Mouse (Mus musculus) embryonic facial prominence, embryonic 10.5 days (tissue): ENCODE measurements around the gene Banp. TPM values are rescaled to one million over a fixed set of nuclear protein-coding genes. Genes with fewer than 3 reads are reported as not detected.

ENCODE experiments used
- DNase-seq: peaks from one replicate; pipeline ENCODE4 v3.0.0-alpha.2; 2017; ENCODE audit warnings: low spot score
- H3K27ac ChIP-seq: fragments of 300-500 bp; sonication (generic); replicated peaks from 2 replicates; pipeline ENCODE4 v1.5.1; 2016; ENCODE audit warnings: mild to moderate bottlenecking
- H3K27me3 ChIP-seq: fragments of 300-500 bp; sonication (generic); replicated peaks from 2 replicates; pipeline ENCODE4 v1.6.1; 2016; ENCODE audit warnings: low read depth, mild to moderate bottlenecking; ENCODE audit not compliant: poor library complexity, severe bottlenecking
- H3K36me3 ChIP-seq: fragments of 300-500 bp; sonication (generic); replicated peaks from 2 replicates; pipeline ENCODE4 v1.6.1; 2016; ENCODE audit warnings: mild to moderate bottlenecking, moderate library complexity
- H3K4me1 ChIP-seq: fragments of 300-500 bp; sonication (generic); 2 replicates; pipeline ENCODE4 v1.6.1; 2016
- H3K4me3 ChIP-seq: fragments of 300-500 bp; sonication (generic); 2 replicates; pipeline ENCODE4 v1.5.1; 2016; ENCODE audit warnings: mild to moderate bottlenecking, moderate library complexity
- H3K9me3 ChIP-seq: fragments of 300-500 bp; sonication (generic); 2 replicates; pipeline ENCODE4 v1.6.1; 2016; ENCODE audit warnings: mild to moderate bottlenecking
- WGBS: fragments of 180-500 bp; shearing (Covaris S2); methylation state at CpG from one replicate; pipeline ENCODE4 v1.1.7; 2016; 5-methylcytosine and 5-hydroxymethylcytosine counted together
- polyA plus RNA-seq: library from polyadenylated mRNA; unstranded; fragments of >200 nt; fragmentation: Nextera tagmentation; extraction: Ambion mirVana; gene quantifications from 2 replicates; pipeline ENCODE4 v1.2.1, GENCODE M21; 2016

Banp gene
- polyA plus RNA-seq, 1 experiment from 2014 or later = 55.2 TPM

GRCm38 (mm10) chr8:121932026-121932667 lies 17.4 kb upstream of the Banp start:
- Histone ChIP-seq H3K9me3 (no peaks in the 10 kb centered on the region), H3K36me3 (no peaks in the 10 kb centered on the region), H3K27me3 (no peaks in the 10 kb centered on the region), H3K4me3 (no peak overlapping the region), H3K27ac (no peak overlapping the region), H3K4me1 (peaks cover 15% of the 10 kb centered on the region)
- no peak for DNase-seq
- WGBS = 77% methylated on average over 12 of the region's 12 CpGs

GRCm38 (mm10) chr8:121932668-121933520 lies 16.7 kb upstream of the Banp start:
- Histone ChIP-seq H3K27me3 (no peaks in the 10 kb centered on the region), H3K4me3 (no peak overlapping the region), H3K9me3 (no peaks in the 10 kb centered on the region), H3K4me1 (peaks cover 15% of the 10 kb centered on the region), H3K36me3 (no peaks in the 10 kb centered on the region), H3K27ac (no peak overlapping the region)
- no peak for DNase-seq
- WGBS = 84% methylated on average over 14 of the region's 14 CpGs

GRCm38 (mm10) chr8:121934506-121934905 lies 15.0 kb upstream of the Banp start:
- Histone ChIP-seq H3K27ac (no peak overlapping the region), H3K4me1 (peaks cover 15% of the 10 kb centered on the region), H3K27me3 (no peaks in the 10 kb centered on the region), H3K9me3 (no peaks in the 10 kb centered on the region), H3K4me3 (no peak overlapping the region), H3K36me3 (no peaks in the 10 kb centered on the region)
- peak; percentile 42 for DNase-seq
- WGBS = 33% methylated on average over 4 of the region's 4 CpGs

GRCm38 (mm10) chr8:121934923-121935322 lies 14.6 kb upstream of the Banp start:
- no peak overlapping the region for H3K4me3 ChIP-seq
- H3K9me3 ChIP-seq = no peaks in the 10 kb centered on the region
- peak overlapping the region; percentile 52; the same call in 1 of the 2 replicates for H3K27ac ChIP-seq
- H3K27me3 ChIP-seq = no peaks in the 10 kb centered on the region
- no peak for DNase-seq
- H3K4me1 ChIP-seq = peaks cover 15% of the 10 kb centered on the region
- H3K36me3 ChIP-seq = no peaks in the 10 kb centered on the region

DNA sequence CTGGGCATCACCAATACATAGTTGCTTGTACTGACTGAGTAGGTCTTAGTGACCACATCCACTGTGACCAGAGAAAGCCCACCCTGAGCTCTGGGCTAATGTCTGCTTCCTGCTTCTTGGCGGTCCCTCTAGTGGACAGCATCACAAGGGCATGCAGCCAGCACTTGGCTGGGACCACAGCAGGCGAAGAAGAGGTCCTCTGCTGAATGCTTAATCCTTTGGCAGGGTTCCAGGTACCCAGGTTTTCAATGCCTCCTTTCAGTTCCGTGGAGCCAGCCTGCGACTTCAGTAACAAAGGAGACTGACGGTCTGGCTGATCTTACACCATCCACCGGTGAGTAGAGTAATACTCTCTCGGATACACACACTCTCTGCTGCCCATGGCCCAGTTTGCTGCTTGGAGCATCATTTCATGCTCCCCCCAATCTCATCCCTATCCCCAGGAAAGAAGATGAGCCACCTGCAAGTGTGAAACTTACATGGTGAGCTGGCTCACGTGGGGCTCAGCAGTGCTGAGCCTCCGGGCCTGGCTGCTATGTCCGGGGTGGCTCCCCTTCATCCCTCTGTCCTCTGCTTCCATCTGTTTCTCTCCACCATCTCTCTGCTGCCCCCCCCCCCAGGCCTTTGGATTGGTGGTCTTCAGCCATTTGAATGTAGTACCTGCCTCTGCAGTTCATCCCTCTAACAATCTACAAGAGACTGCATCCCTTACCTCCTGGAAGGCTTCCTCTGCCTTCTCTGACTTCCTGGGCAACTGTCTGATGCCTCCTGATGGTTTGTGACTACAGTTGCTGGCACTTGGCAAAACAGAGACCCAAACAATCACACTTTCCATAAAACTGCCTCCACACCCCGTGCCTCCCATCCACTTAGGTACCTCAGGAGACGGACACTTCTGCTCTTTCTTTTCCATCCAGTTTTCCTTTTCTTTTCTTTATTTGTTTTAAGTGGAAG lies 13.9 kb upstream of the Banp start:
- DNase-seq = peak; percentile 30
- Histone ChIP-seq H3K36me3 (no peaks in the 10 kb centered on the region), H3K4me1 (peaks cover 15% of the 10 kb centered on the region), H3K9me3 (no peaks in the 10 kb centered on the region), H3K4me3 (no peak overlapping the region), H3K27me3 (no peaks in the 10 kb centered on the region), H3K27ac (peak overlapping the region; percentile 52)
- WGBS = 56% methylated on average over 12 of the region's 12 CpGs

DNA sequence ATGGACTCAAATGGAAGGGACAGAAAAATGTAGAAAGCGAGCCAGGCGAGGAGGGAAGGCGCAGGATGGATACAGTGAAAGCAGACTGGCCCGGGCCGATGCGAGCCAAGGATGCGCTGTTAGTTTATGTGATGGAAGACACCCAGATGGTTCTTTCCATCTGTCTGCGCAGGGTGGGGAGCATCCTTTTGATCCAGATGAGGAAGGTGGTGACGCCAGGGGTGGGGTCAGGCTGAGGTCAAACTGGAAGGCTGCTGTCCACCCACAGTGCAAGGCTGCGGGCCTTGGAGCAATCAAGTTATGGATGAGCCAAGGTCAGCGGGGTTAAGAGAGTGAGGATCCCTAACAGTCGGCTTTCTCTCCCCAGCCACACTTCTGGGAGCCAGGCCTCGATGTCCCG lies 13.2 kb upstream of the Banp start:
- DNase-seq = no peak
- H3K36me3 ChIP-seq = no peaks in the 10 kb centered on the region
- H3K27me3 ChIP-seq = no peaks in the 10 kb centered on the region
- no peak overlapping the region for H3K4me3 ChIP-seq
- no peak overlapping the region for H3K27ac ChIP-seq
- H3K9me3 ChIP-seq = no peaks in the 10 kb centered on the region
- H3K4me1 ChIP-seq = peaks cover 15% of the 10 kb centered on the region
- 79% methylated on average over 14 of the region's 14 CpGs for WGBS

- Histone ChIP-seq H3K36me3 (no peaks in the 10 kb centered on the region), H3K9me3 (no peaks in the 10 kb centered on the region)
- 86% methylated on average over 7 of the region's 7 CpGs for WGBS
Measured at GRCm38 (mm10) chr8:121938732-121939131, 10.8 kb upstream of the Banp start.

DNA sequence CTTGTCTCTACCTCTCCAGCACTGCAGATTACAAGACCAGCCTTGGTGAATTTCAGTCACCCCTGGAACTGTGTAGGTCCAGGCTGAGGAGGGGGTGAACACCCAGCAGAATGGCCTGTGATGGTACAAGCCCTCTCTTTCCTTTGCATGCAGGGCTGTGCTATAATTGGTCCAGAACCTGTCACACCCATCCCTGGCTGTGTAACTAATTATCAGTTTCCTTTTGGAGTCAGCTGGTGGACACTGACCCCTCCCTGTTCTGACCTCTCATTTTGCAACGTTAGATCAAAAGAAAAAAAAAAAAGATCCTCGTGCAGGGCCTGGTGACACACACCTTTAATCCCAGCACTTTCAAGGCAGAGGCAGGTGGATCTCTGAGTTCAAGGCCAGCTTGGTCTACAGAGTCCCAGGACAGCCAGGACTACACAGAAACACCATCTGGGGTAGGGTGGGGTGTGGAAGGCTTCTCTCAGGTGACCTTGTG lies 6.5 kb upstream of the Banp start:
- H3K27ac ChIP-seq = no peak overlapping the region
- H3K4me1 ChIP-seq = peaks cover 19% of the 10 kb centered on the region
- no peaks in the 10 kb centered on the region for H3K9me3 ChIP-seq
- no peaks in the 10 kb centered on the region for H3K27me3 ChIP-seq
- no peaks in the 10 kb centered on the region for H3K36me3 ChIP-seq
- no peak for DNase-seq
- WGBS = 33% methylated on average over 2 of the region's 2 CpGs
- no peak overlapping the region for H3K4me3 ChIP-seq

More at GRCm38 (mm10) chr8:121938732-121939131, 10.8 kb upstream of the Banp start:
- no peak for DNase-seq
- no peaks in the 10 kb centered on the region for H3K27me3 ChIP-seq
- peaks cover 17% of the 10 kb centered on the region for H3K4me1 ChIP-seq
- no peak overlapping the region for H3K4me3 ChIP-seq
- no peak overlapping the region for H3K27ac ChIP-seq

GRCm38 (mm10) chr8:121943716-121944115 lies 5.8 kb upstream of the Banp start:
- Histone ChIP-seq H3K4me1 (peaks cover 25% of the 10 kb centered on the region), H3K36me3 (no peaks in the 10 kb centered on the region), H3K27ac (no peak overlapping the region), H3K4me3 (no peak overlapping the region), H3K27me3 (no peaks in the 10 kb centered on the region), H3K9me3 (no peaks in the 10 kb centered on the region)
- no peak for DNase-seq
- 81% methylated on average over 8 of the region's 8 CpGs for WGBS

DNA sequence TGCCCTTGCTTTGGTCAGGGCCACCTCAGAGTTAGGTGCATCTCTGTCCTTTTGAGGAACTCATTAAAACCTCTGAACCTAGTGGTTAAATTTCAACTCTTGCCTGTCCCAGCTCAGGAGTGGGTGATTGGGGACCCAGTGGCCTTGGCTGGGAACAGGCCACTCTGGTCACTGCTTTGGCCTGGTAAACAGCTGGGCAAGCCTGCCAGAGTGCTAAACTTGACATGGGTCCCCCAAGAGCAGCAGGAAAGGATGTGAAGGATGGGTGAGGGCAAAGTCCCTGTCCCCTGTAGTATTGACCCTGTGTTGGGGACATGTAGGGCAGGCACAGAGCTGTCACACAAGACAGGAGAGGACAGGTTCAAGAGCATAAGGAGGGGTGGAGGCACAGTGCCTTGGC lies 4.7 kb upstream of the Banp start, which contains the start of gene Car5a:
Gene Car5a (minus strand): TSS at position 74 of the 400 bp plus-strand sequence.
- Histone ChIP-seq H3K4me1 (peaks cover 31% of the 10 kb centered on the region), H3K27ac (no peak within 1 kb of the TSS), H3K9me3 (no peaks in the 10 kb centered on the region), H3K36me3 (no peaks in the 10 kb centered on the region), H3K27me3 (no peaks in the 10 kb centered on the region), H3K4me3 (no peak within 1 kb of the TSS; the same call in 1 of the 2 replicates)
- DNase-seq = no peak

DNA sequence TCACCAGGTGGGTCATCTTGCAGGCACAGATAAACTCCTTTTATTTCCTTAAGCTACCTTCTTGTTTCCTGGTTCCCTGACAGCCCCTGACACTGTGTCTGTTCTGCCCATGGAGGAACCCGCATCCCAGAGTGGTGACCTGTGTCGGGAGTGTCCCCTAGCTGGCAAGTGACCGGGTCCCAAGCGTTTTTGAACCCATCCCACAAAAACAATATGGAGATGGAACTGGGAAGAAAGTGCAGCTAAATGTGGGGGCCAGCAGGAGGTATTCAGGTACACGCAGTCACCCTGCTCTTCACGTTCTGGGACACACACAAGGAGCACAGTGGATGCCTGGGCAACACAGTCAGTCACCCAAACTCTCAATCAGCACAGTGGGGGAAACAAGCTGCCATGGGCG lies 3.2 kb upstream of the Banp start:
- Histone ChIP-seq H3K36me3 (no peaks in the 10 kb centered on the region), H3K4me1 (peaks cover 32% of the 10 kb centered on the region), H3K4me3 (0 out of 2 replicates have a peak overlapping the region, but pooled peaks have one; percentile 54), H3K27ac (no peak overlapping the region), H3K27me3 (no peaks in the 10 kb centered on the region), H3K9me3 (no peaks in the 10 kb centered on the region)
- DNase-seq = no peak
- WGBS = 84% methylated on average over 7 of the region's 7 CpGs
